Mouse (Mus musculus) midbrain, embryonic 11.5 days (tissue): ENCODE results near the gene Amotl2. TPM values are rescaled to one million over a fixed set of nuclear protein-coding genes. Genes with fewer than 3 reads are reported as not detected.

Source experiments
- ATAC-seq: fragments of 200-750 bp; cut with Nextera tagmentation; 2 replicates; pipeline ENCODE4 v1.8.0; 2017; ENCODE audit warnings: moderate TSS enrichment, moderate library complexity; ENCODE audit not compliant: low FRiP score
- DNase-seq: peaks from one replicate; pipeline ENCODE4 v3.0.0; 2015; ENCODE audit warnings: low spot score; ENCODE audit errors: missing footprints
- H3K27ac ChIP-seq: fragments of 300-500 bp; sonication (generic); 2 replicates; pipeline ENCODE4 v1.5.1; 2014; ENCODE audit warnings: low read depth, low read length
- H3K27me3 ChIP-seq: fragments of 300-500 bp; sonication (generic); 2 replicates; pipeline ENCODE4 v1.6.1; 2014; ENCODE audit warnings: mild to moderate bottlenecking, low read length, moderate library complexity, mixed read lengths; ENCODE audit not compliant: control insufficient read depth, insufficient read depth
- H3K36me3 ChIP-seq: fragments of 300-500 bp; sonication (generic); 2 replicates; pipeline ENCODE4 v1.6.1; 2014; ENCODE audit warnings: mild to moderate bottlenecking, low read length, moderate library complexity, mixed read lengths; ENCODE audit not compliant: control insufficient read depth, insufficient read depth
- H3K4me1 ChIP-seq: fragments of 300-500 bp; sonication (generic); 2 replicates; pipeline ENCODE4 v1.6.1; 2014; ENCODE audit warnings: low read length; ENCODE audit not compliant: control insufficient read depth, insufficient read depth
- H3K4me2 ChIP-seq: fragments of 300-500 bp; sonication (generic); 2 replicates; pipeline ENCODE4 v1.6.1; 2014; ENCODE audit warnings: mild to moderate bottlenecking, moderate library complexity
- H3K4me3 ChIP-seq: fragments of 300-500 bp; sonication (generic); 2 replicates; pipeline ENCODE4 v1.5.1; 2014; ENCODE audit warnings: low read depth, low read length
- H3K9ac ChIP-seq: fragments of 300-500 bp; sonication (generic); 2 replicates; pipeline ENCODE4 v1.6.1; 2014; ENCODE audit warnings: low read length
- H3K9me3 ChIP-seq: fragments of 300-500 bp; sonication (generic); 2 replicates; pipeline ENCODE4 v1.6.1; 2016; ENCODE audit warnings: low read length; ENCODE audit not compliant: control insufficient read depth
- WGBS: fragments of 180-500 bp; shearing (Covaris S2); extraction: QIAGEN DNeasy Blood & Tissue Kit; methylation state at CpG from one replicate; pipeline ENCODE4 v1.1.7; 2014; 5-methylcytosine and 5-hydroxymethylcytosine counted together
- polyA plus RNA-seq: library from polyadenylated mRNA; unstranded; fragments of >200 nt; fragmentation: Nextera tagmentation; extraction: Ambion mirVana; gene quantifications from 2 replicates; pipeline ENCODE4 v1.2.1, GENCODE M21; 2014

The Amotl2 gene
- polyA plus RNA-seq, 1 experiment from 2014 or later: 58.0 TPM

GRCm38 (mm10) chr9:102690891-102691290, 25.6 kb upstream of the Amotl2 start:
- DNase-seq (peak; percentile 95), ATAC-seq (peak; percentile 51)
- peaks cover 34% of the 10 kb centered on the region for H3K4me1 ChIP-seq
- H3K36me3 ChIP-seq: no peaks in the 10 kb centered on the region
- peak overlapping the region; percentile 63 for H3K4me2 ChIP-seq
- peak overlapping the region; percentile 33 for H3K4me3 ChIP-seq
- no peaks in the 10 kb centered on the region; the same call in 1 of the 2 replicates for H3K27me3 ChIP-seq
- no peaks in the 10 kb centered on the region for H3K9me3 ChIP-seq
- WGBS: 1% methylated on average over 15 of the region's 15 CpGs
- H3K9ac ChIP-seq: peak overlapping the region; percentile 41
- peak overlapping the region; percentile 94 for H3K27ac ChIP-seq

- no peak for DNase-seq
- Histone ChIP-seq H3K4me3 (no peak overlapping the region), H3K4me2 (no peak overlapping the region), H3K9ac (no peak overlapping the region), H3K4me1 (peaks cover 34% of the 10 kb centered on the region), H3K27me3 (no peaks in the 10 kb centered on the region; the same call in 1 of the 2 replicates), H3K27ac (no peak overlapping the region), H3K9me3 (no peaks in the 10 kb centered on the region), H3K36me3 (no peaks in the 10 kb centered on the region)
- WGBS: 51% methylated on average over 9 of the region's 9 CpGs
- ATAC-seq: no peak
These were observed 23.7 kb upstream of the Amotl2 start for GRCm38 (mm10) chr9:102692564-102693475.

- H3K9me3 ChIP-seq: peaks cover 6% of the 10 kb centered on the region; the same call in 1 of the 2 replicates
- H3K27ac ChIP-seq: no peak overlapping the region
- peak; percentile 41 for DNase-seq
- no peak overlapping the region for H3K9ac ChIP-seq
- no peak overlapping the region for H3K4me3 ChIP-seq
- no peaks in the 10 kb centered on the region for H3K4me1 ChIP-seq
- no peaks in the 10 kb centered on the region for H3K36me3 ChIP-seq
- no peak overlapping the region for H3K4me2 ChIP-seq
- WGBS: 92% methylated on average over 6 of the region's 6 CpGs
- ATAC-seq: no peak
- H3K27me3 ChIP-seq: no peaks in the 10 kb centered on the region
These were observed 15.4 kb upstream of the Amotl2 start for GRCm38 (mm10) chr9:102701042-102701441.

- no peak overlapping the region for H3K4me3 ChIP-seq
- no peaks in the 10 kb centered on the region for H3K27me3 ChIP-seq
- H3K36me3 ChIP-seq: no peaks in the 10 kb centered on the region
- H3K9ac ChIP-seq: no peak overlapping the region
- H3K9me3 ChIP-seq: no peaks in the 10 kb centered on the region
- DNase-seq: no peak
- H3K27ac ChIP-seq: no peak overlapping the region
- 76% methylated on average over 15 of the region's 15 CpGs for WGBS
- no peak overlapping the region for H3K4me2 ChIP-seq
- no peak for ATAC-seq
- H3K4me1 ChIP-seq: peaks cover 4% of the 10 kb centered on the region
These were observed 6.9 kb upstream of the Amotl2 start for GRCm38 (mm10) chr9:102709504-102710135.

GRCm38 (mm10) chr9:102710520-102710919, 6.0 kb upstream of the Amotl2 start:
- no peak overlapping the region for H3K9ac ChIP-seq
- peaks cover 6% of the 10 kb centered on the region; the same call in 1 of the 2 replicates for H3K27me3 ChIP-seq
- H3K27ac ChIP-seq: no peak overlapping the region
- no peaks in the 10 kb centered on the region for H3K9me3 ChIP-seq
- no peaks in the 10 kb centered on the region for H3K36me3 ChIP-seq
- no peak for ATAC-seq
- H3K4me3 ChIP-seq: no peak overlapping the region
- peaks cover 11% of the 10 kb centered on the region for H3K4me1 ChIP-seq
- no peak overlapping the region for H3K4me2 ChIP-seq
- WGBS: 78% methylated on average over 5 of the region's 5 CpGs
- DNase-seq: no peak

- Histone ChIP-seq H3K36me3 (no peaks in the 10 kb centered on the region), H3K9me3 (no peaks in the 10 kb centered on the region), H3K27me3 (peaks cover 6% of the 10 kb centered on the region; the same call in 1 of the 2 replicates), H3K4me2 (no peak overlapping the region), H3K27ac (no peak overlapping the region), H3K4me1 (peaks cover 21% of the 10 kb centered on the region), H3K9ac (no peak overlapping the region), H3K4me3 (no peak overlapping the region)
- no peak for DNase-seq
- whole genome bisulfite sequencing: 53% methylated on average over 2 of the region's 2 CpGs
- ATAC-seq: no peak
These were observed 2.7 kb upstream of the Amotl2 start for GRCm38 (mm10) chr9:102713797-102714196.

- peak; percentile 87 for DNase-seq
These were observed 1.5 kb upstream of the Amotl2 start for GRCm38 (mm10) chr9:102714893-102715505.

GRCm38 (mm10) chr9:102715506-102715900, 969 bp upstream of the Amotl2 start:
- peaks cover 32% of the 10 kb centered on the region for H3K4me1 ChIP-seq
- peaks cover 5% of the 10 kb centered on the region for H3K36me3 ChIP-seq
- H3K4me3 ChIP-seq: no peak overlapping the region
- H3K27me3 ChIP-seq: peaks cover 6% of the 10 kb centered on the region; the same call in 1 of the 2 replicates
- H3K4me2 ChIP-seq: no peak overlapping the region
- no peak overlapping the region for H3K27ac ChIP-seq
- no peak for ATAC-seq
- DNase-seq: no peak
- WGBS: 43% methylated on average over 2 of the region's 2 CpGs
- no peak overlapping the region for H3K9ac ChIP-seq
- no peaks in the 10 kb centered on the region for H3K9me3 ChIP-seq

More at GRCm38 (mm10) chr9:102714893-102715505, 1.5 kb upstream of the Amotl2 start:
- no peak overlapping the region for H3K27ac ChIP-seq
- no peak overlapping the region for H3K4me2 ChIP-seq
- H3K4me3 ChIP-seq: no peak overlapping the region
- H3K27me3 ChIP-seq: peaks cover 6% of the 10 kb centered on the region; the same call in 1 of the 2 replicates
- H3K9ac ChIP-seq: no peak overlapping the region
- no peak for ATAC-seq
- H3K9me3 ChIP-seq: no peaks in the 10 kb centered on the region
- 19% methylated on average over 7 of the region's 7 CpGs for WGBS
- peaks cover under 1% of the 10 kb centered on the region; the same call in 1 of the 2 replicates for H3K36me3 ChIP-seq
- H3K4me1 ChIP-seq: peaks cover 27% of the 10 kb centered on the region
